Mouse (Mus musculus) heart, postnatal 25 days (tissue): ENCODE results near the gene Mis18a. TPM values are rescaled to one million over a fixed set of nuclear protein-coding genes. Genes with fewer than 3 reads are reported as not detected.

Source experiments
- DNase-seq: peaks from one replicate; pipeline ENCODE4 v3.0.0; 2022; ENCODE audit warnings: low spot score
- intact Hi-C: fragments of 180-260 bp; cut with DNase I; formaldehyde crosslinking; loops from one replicate; pipeline ENCODE4 v1.15.1; 2025
- total RNA-seq, 2 experiments: library from RNA; stranded (reverse); gene quantifications; 2 replicates each; pipeline ENCODE4 v1.2.3; 2021

Mis18a gene
- total RNA-seq, 2 experiments from 2014 or later, result 3.0 to 3.9 TPM

- DNase-seq, result no peak
- intact Hi-C loops, result loop anchor here (5.0 to 10.0 kb wide), 2 partner anchors 79 to 161 kb away; no protein-coding TSS in a partner anchor
Measured at GRCm38 (mm10) chr16:90706279-90706678, 20.9 kb downstream of the Mis18a start.

GRCm38 (mm10) chr16:90704161-90704825 is 22.9 kb downstream of the Mis18a start:
- DNase-seq, result no peak
- intact Hi-C loops, result loop anchor here (10.0 kb wide), 1 partner anchor 159 kb away; no protein-coding TSS in a partner anchor

- no peak for DNase-seq
- intact Hi-C loops, result loop anchor here (10.0 kb wide), 1 partner anchor 159 kb away; no protein-coding TSS in a partner anchor
Measured at GRCm38 (mm10) chr16:90703646-90704045, 23.6 kb downstream of the Mis18a start.

- DNase-seq, result no peak
- intact Hi-C loops, result loop anchor here (10.0 kb wide), 1 partner anchor 157 kb away; no protein-coding TSS in a partner anchor
Measured at GRCm38 (mm10) chr16:90701541-90701940, 25.7 kb downstream of the Mis18a start.

- intact Hi-C loops, result no loop called here
- no peak for DNase-seq
Measured at GRCm38 (mm10) chr16:90699390-90699789, 27.8 kb downstream of the Mis18a start.

GRCm38 (mm10) chr16:90696306-90696705 is 30.9 kb downstream of the Mis18a start:
- intact Hi-C loops, result no loop called here
- DNase-seq, result no peak

GRCm38 (mm10) chr16:90695121-90695520 is 32.1 kb downstream of the Mis18a start:
- no peak for DNase-seq
- intact Hi-C loops, result no loop called here

GRCm38 (mm10) chr16:90694719-90695118 is 32.5 kb downstream of the Mis18a start:
- intact Hi-C loops, result no loop called here

GRCm38 (mm10) chr16:90693625-90694024 is 33.6 kb downstream of the Mis18a start:
- intact Hi-C loops, result no loop called here
- no peak for DNase-seq

More at GRCm38 (mm10) chr16:90694719-90695118, 32.5 kb downstream of the Mis18a start:
- no peak for DNase-seq

GRCm38 (mm10) chr16:90692704-90693385 is 34.4 kb downstream of the Mis18a start:
- DNase-seq, result no peak
- intact Hi-C loops, result no loop called here

- DNase-seq, result no peak
- intact Hi-C loops, result no loop called here
Measured at GRCm38 (mm10) chr16:90687687-90688263, 39.4 kb downstream of the Mis18a start.

- intact Hi-C loops, result no loop called here
- DNase-seq, result no peak
Measured at GRCm38 (mm10) chr16:90687011-90687410, 40.2 kb downstream of the Mis18a start.

- DNase-seq, result no peak
- intact Hi-C loops, result no loop called here
Measured at GRCm38 (mm10) chr16:90684092-90684491, 43.1 kb downstream of the Mis18a start.

- intact Hi-C loops, result no loop called here
- DNase-seq, result no peak
Measured at GRCm38 (mm10) chr16:90679984-90680383, 47.2 kb downstream of the Mis18a start.

GRCm38 (mm10) chr16:90678820-90679219 is 48.4 kb downstream of the Mis18a start:
- intact Hi-C loops, result no loop called here
- DNase-seq, result no peak

GRCm38 (mm10) chr16:90676920-90677574 is 50.2 kb downstream of the Mis18a start:
- DNase-seq, result peak; percentile 71
- intact Hi-C loops, result no loop called here

GRCm38 (mm10) chr16:90674651-90675050 is 52.6 kb downstream of the Mis18a start:
- intact Hi-C loops, result no loop called here
- DNase-seq, result no peak

GRCm38 (mm10) chr16:90673507-90674354 is 53.5 kb downstream of the Mis18a start:
- peak; percentile 15 for DNase-seq
- intact Hi-C loops, result no loop called here
